Mouse (Mus musculus) hindbrain, embryonic 10.5 days (tissue): Measurements from ENCODE around the gene Specc1. TPM values are rescaled to one million over a fixed set of nuclear protein-coding genes. Genes with fewer than 3 reads are reported as not detected.

Source experiments
- DNase-seq: peaks from one replicate; pipeline ENCODE4 v3.0.0-alpha.2; 2017; ENCODE audit warnings: low spot score
- H3K27ac ChIP-seq: fragments of 300-500 bp; sonication (generic); 2 replicates; pipeline ENCODE4 v1.5.1; 2016; ENCODE audit warnings: mild to moderate bottlenecking, moderate library complexity
- H3K27me3 ChIP-seq: fragments of 300-500 bp; sonication (generic); 2 replicates; pipeline ENCODE4 v1.6.1; 2016; ENCODE audit warnings: mild to moderate bottlenecking; ENCODE audit not compliant: poor library complexity, insufficient read depth, severe bottlenecking
- H3K36me3 ChIP-seq: fragments of 300-500 bp; sonication (generic); 2 replicates; pipeline ENCODE4 v1.6.1; 2016; ENCODE audit warnings: mild to moderate bottlenecking, moderate library complexity
- H3K4me1 ChIP-seq: fragments of 300-500 bp; sonication (generic); replicated peaks from 2 replicates; pipeline ENCODE4 v1.6.1; 2016; ENCODE audit warnings: mild to moderate bottlenecking
- H3K4me3 ChIP-seq: fragments of 300-500 bp; sonication (generic); 2 replicates; pipeline ENCODE4 v1.5.1; 2016; ENCODE audit warnings: mild to moderate bottlenecking, moderate library complexity
- H3K9me3 ChIP-seq: fragments of 300-500 bp; sonication (generic); 2 replicates; pipeline ENCODE4 v1.6.1; 2016; ENCODE audit warnings: mild to moderate bottlenecking, moderate library complexity
- WGBS: fragments of 180-500 bp; shearing (Covaris S2); methylation state at CpG from one replicate; pipeline ENCODE4 v1.1.7; 2016; 5-methylcytosine and 5-hydroxymethylcytosine counted together
- polyA plus RNA-seq: library from polyadenylated mRNA; unstranded; fragments of >200 nt; fragmentation: Nextera tagmentation; extraction: Ambion mirVana; gene quantifications from 2 replicates; pipeline ENCODE4 v1.2.1, GENCODE M21; 2016

The Specc1 gene
- polyA plus RNA-seq, 1 experiment from 2014 or later = 14.5 TPM

- no peaks in the 10 kb centered on the region for H3K36me3 ChIP-seq
- H3K4me1 ChIP-seq = no peaks in the 10 kb centered on the region
- DNase-seq = no peak
- H3K9me3 ChIP-seq = 0 out of 2 replicates have a peak, but pooled peaks cover 7% of the 10 kb centered on the region
- WGBS = 88% methylated on average over 8 of the region's 8 CpGs
- no peak overlapping the region for H3K27ac ChIP-seq
- no peak overlapping the region for H3K4me3 ChIP-seq
- no peaks in the 10 kb centered on the region for H3K27me3 ChIP-seq
These were observed 230.5 kb downstream of the Specc1 start for GRCm38 (mm10) chr11:62187074-62187473.

- Histone ChIP-seq H3K36me3 (0 out of 2 replicates have a peak, but pooled peaks cover 4% of the 10 kb centered on the region), H3K27ac (no peak overlapping the region), H3K4me3 (no peak overlapping the region), H3K4me1 (no peaks in the 10 kb centered on the region), H3K9me3 (0 out of 2 replicates have a peak, but pooled peaks cover 10% of the 10 kb centered on the region), H3K27me3 (no peaks in the 10 kb centered on the region)
- 84% methylated on average over 3 of the region's 3 CpGs for WGBS
- DNase-seq = no peak
These were observed 235.5 kb downstream of the Specc1 start for GRCm38 (mm10) chr11:62192050-62192449.

- no peak for DNase-seq
- Histone ChIP-seq H3K4me3 (no peak overlapping the region), H3K9me3 (0 out of 2 replicates have a peak, but pooled peaks cover 10% of the 10 kb centered on the region), H3K27me3 (no peaks in the 10 kb centered on the region), H3K27ac (no peak overlapping the region), H3K36me3 (0 out of 2 replicates have a peak, but pooled peaks cover 4% of the 10 kb centered on the region), H3K4me1 (no peaks in the 10 kb centered on the region)
- WGBS = 80% methylated on average over 3 of the region's 3 CpGs
These were observed 236.6 kb downstream of the Specc1 start for GRCm38 (mm10) chr11:62193116-62193515.

GRCm38 (mm10) chr11:62194217-62194616, 237.7 kb downstream of the Specc1 start:
- Histone ChIP-seq H3K36me3 (0 out of 2 replicates have a peak, but pooled peaks cover 4% of the 10 kb centered on the region), H3K27ac (no peak overlapping the region), H3K4me3 (no peak overlapping the region), H3K9me3 (0 out of 2 replicates have a peak, but pooled peaks cover 10% of the 10 kb centered on the region), H3K27me3 (no peaks in the 10 kb centered on the region), H3K4me1 (no peaks in the 10 kb centered on the region)
- no peak for DNase-seq

- peaks cover 7% of the 10 kb centered on the region for H3K36me3 ChIP-seq
- 82% methylated on average over 5 of the region's 5 CpGs for WGBS
- H3K27me3 ChIP-seq = no peaks in the 10 kb centered on the region
- H3K27ac ChIP-seq = no peak overlapping the region
- H3K4me3 ChIP-seq = no peak overlapping the region
- no peaks in the 10 kb centered on the region for H3K9me3 ChIP-seq
- H3K4me1 ChIP-seq = no peaks in the 10 kb centered on the region
- DNase-seq = no peak
These were observed 244.4 kb downstream of the Specc1 start for GRCm38 (mm10) chr11:62200901-62201512.

GRCm38 (mm10) chr11:62202645-62203044, 246.1 kb downstream of the Specc1 start:
- no peak overlapping the region for H3K27ac ChIP-seq
- H3K27me3 ChIP-seq = no peaks in the 10 kb centered on the region
- no peaks in the 10 kb centered on the region for H3K9me3 ChIP-seq
- peaks cover 12% of the 10 kb centered on the region for H3K36me3 ChIP-seq
- no peak for DNase-seq
- no peak overlapping the region for H3K4me3 ChIP-seq
- 91% methylated on average over 1 of the region's 1 CpGs for WGBS
- H3K4me1 ChIP-seq = no peaks in the 10 kb centered on the region

GRCm38 (mm10) chr11:62209111-62209510, 252.5 kb downstream of the Specc1 start:
- Histone ChIP-seq H3K27me3 (no peaks in the 10 kb centered on the region), H3K9me3 (no peaks in the 10 kb centered on the region), H3K4me3 (no peak overlapping the region), H3K36me3 (peaks cover 12% of the 10 kb centered on the region), H3K27ac (no peak overlapping the region; the same call in 1 of the 2 replicates), H3K4me1 (0 out of 2 replicates have a peak, but pooled peaks cover 3% of the 10 kb centered on the region)
- DNase-seq = no peak
- 66% methylated on average over 2 of the region's 2 CpGs for WGBS

GRCm38 (mm10) chr11:62209891-62210290, 253.3 kb downstream of the Specc1 start:
- H3K27me3 ChIP-seq = no peaks in the 10 kb centered on the region
- H3K27ac ChIP-seq = no peak overlapping the region
- no peak overlapping the region for H3K4me3 ChIP-seq
- H3K4me1 ChIP-seq = 0 out of 2 replicates have a peak, but pooled peaks cover 3% of the 10 kb centered on the region
- peaks cover 12% of the 10 kb centered on the region for H3K36me3 ChIP-seq
- H3K9me3 ChIP-seq = no peaks in the 10 kb centered on the region
- DNase-seq = no peak
- WGBS = 80% methylated on average over 4 of the region's 4 CpGs

- H3K9me3 ChIP-seq = no peaks in the 10 kb centered on the region
- no peaks in the 10 kb centered on the region for H3K27me3 ChIP-seq
- H3K4me1 ChIP-seq = peaks cover 8% of the 10 kb centered on the region
- no peak overlapping the region for H3K4me3 ChIP-seq
- no peak overlapping the region for H3K27ac ChIP-seq
- no peaks in the 10 kb centered on the region for H3K36me3 ChIP-seq
- 94% methylated on average over 12 of the region's 12 CpGs for WGBS
- DNase-seq = no peak
These were observed 256.9 kb downstream of the Specc1 start for GRCm38 (mm10) chr11:62213384-62213989.

GRCm38 (mm10) chr11:62215107-62215506, 258.5 kb downstream of the Specc1 start:
- Histone ChIP-seq H3K36me3 (peaks cover 8% of the 10 kb centered on the region; the same call in 1 of the 2 replicates), H3K4me1 (peaks cover 5% of the 10 kb centered on the region), H3K27me3 (no peaks in the 10 kb centered on the region), H3K4me3 (no peak overlapping the region), H3K9me3 (no peaks in the 10 kb centered on the region), H3K27ac (no peak overlapping the region)
- DNase-seq = no peak
- 60% methylated on average over 2 of the region's 2 CpGs for WGBS

GRCm38 (mm10) chr11:62217751-62218150, 261.2 kb downstream of the Specc1 start:
- Histone ChIP-seq H3K4me1 (peaks cover 5% of the 10 kb centered on the region), H3K4me3 (no peak overlapping the region), H3K27me3 (no peaks in the 10 kb centered on the region), H3K36me3 (peaks cover 12% of the 10 kb centered on the region; the same call in 1 of the 2 replicates), H3K9me3 (no peaks in the 10 kb centered on the region), H3K27ac (no peak overlapping the region)
- no peak for DNase-seq
- WGBS = 84% methylated on average over 6 of the region's 6 CpGs

GRCm38 (mm10) chr11:62220756-62221510, 264.4 kb downstream of the Specc1 start:
- H3K4me1 ChIP-seq = peaks cover 5% of the 10 kb centered on the region
- no peak overlapping the region for H3K4me3 ChIP-seq
- no peak for DNase-seq
- 79% methylated on average over 7 of the region's 7 CpGs for WGBS
- no peak overlapping the region for H3K27ac ChIP-seq
- H3K9me3 ChIP-seq = no peaks in the 10 kb centered on the region
- H3K36me3 ChIP-seq = peaks cover 12% of the 10 kb centered on the region; the same call in 1 of the 2 replicates
- H3K27me3 ChIP-seq = no peaks in the 10 kb centered on the region

- DNase-seq = no peak
These were observed 266.9 kb downstream of the Specc1 start for GRCm38 (mm10) chr11:62223416-62223815.

More at GRCm38 (mm10) chr11:62223416-62223815, 266.9 kb downstream of the Specc1 start:
- Histone ChIP-seq H3K4me3 (no peak overlapping the region), H3K4me1 (no peaks in the 10 kb centered on the region), H3K27me3 (no peaks in the 10 kb centered on the region), H3K9me3 (no peaks in the 10 kb centered on the region), H3K27ac (no peak overlapping the region), H3K36me3 (peaks cover 12% of the 10 kb centered on the region; the same call in 1 of the 2 replicates)
- WGBS = 91% methylated on average over 5 of the region's 5 CpGs
